Mouse (Mus musculus): ENCODE measurements around the gene Nanog. TPM values are rescaled to one million over a fixed set of nuclear protein-coding genes. Genes with fewer than 3 reads are reported as not detected.

Gene Nanog
- 0.14 and 0.43 TPM in 2 replicates for polyA plus RNA-seq (2012; rRNA removed)

GRCm38 (mm10) chr6:122707036-122707800 is at the start of gene Nanog:
Gene Nanog (plus strand): TSS chr6:122707489.

Other genes starting within 250 kb of the Nanog start
- gene Rimklb, start 208.7 kb upstream of the Nanog start, polyA plus RNA-seq (2012; rRNA removed): 114 and 333 TPM in 2 replicates
- 0.75 and 0.89 TPM in 2 replicates for gene Mfap5, start 201.6 kb upstream of the Nanog start, polyA plus RNA-seq (2012; rRNA removed)
- gene Aicda, start 153.7 kb upstream of the Nanog start, polyA plus RNA-seq (2012; rRNA removed): 0.06 TPM in 2 replicates
- 3.2 and 3.8 TPM in 2 replicates for gene Apobec1, start 105.0 kb upstream of the Nanog start, polyA plus RNA-seq (2012; rRNA removed)
- gene Gdf3, start 97.4 kb upstream of the Nanog start, polyA plus RNA-seq (2012; rRNA removed): 0.36 and 0.42 TPM in 2 replicates
- gene Dppa3, start 81.1 kb upstream of the Nanog start, polyA plus RNA-seq (2012; rRNA removed): 0.48 TPM in 1 of 2 replicates, not detected in the other
- gene Slc2a3, start 94.2 kb downstream of the Nanog start, polyA plus RNA-seq (2012; rRNA removed): 14.9 and 19.4 TPM in 2 replicates
- 3.9 and 6.4 TPM in 2 replicates for gene Foxj2, start 112.4 kb downstream of the Nanog start, polyA plus RNA-seq (2012; rRNA removed)
- 1.1 and 2.0 TPM in 2 replicates for gene C3ar1, start 148.7 kb downstream of the Nanog start, polyA plus RNA-seq (2012; rRNA removed)
- gene Necap1, start 167.0 kb downstream of the Nanog start, polyA plus RNA-seq (2012; rRNA removed): 22.8 and 42.8 TPM in 2 replicates
- gene Clec4a1, start 214.4 kb downstream of the Nanog start, polyA plus RNA-seq (2012; rRNA removed): 0.96 and 0.99 TPM in 2 replicates
- 0.25 and 0.30 TPM in 2 replicates for gene Clec4a3, start 245.0 kb downstream of the Nanog start, polyA plus RNA-seq (2012; rRNA removed)

All from central nervous system, embryonic 11.5 days (tissue).